ENCODE assay signal across 8 mouse cellular contexts in the genomic region with DNA sequence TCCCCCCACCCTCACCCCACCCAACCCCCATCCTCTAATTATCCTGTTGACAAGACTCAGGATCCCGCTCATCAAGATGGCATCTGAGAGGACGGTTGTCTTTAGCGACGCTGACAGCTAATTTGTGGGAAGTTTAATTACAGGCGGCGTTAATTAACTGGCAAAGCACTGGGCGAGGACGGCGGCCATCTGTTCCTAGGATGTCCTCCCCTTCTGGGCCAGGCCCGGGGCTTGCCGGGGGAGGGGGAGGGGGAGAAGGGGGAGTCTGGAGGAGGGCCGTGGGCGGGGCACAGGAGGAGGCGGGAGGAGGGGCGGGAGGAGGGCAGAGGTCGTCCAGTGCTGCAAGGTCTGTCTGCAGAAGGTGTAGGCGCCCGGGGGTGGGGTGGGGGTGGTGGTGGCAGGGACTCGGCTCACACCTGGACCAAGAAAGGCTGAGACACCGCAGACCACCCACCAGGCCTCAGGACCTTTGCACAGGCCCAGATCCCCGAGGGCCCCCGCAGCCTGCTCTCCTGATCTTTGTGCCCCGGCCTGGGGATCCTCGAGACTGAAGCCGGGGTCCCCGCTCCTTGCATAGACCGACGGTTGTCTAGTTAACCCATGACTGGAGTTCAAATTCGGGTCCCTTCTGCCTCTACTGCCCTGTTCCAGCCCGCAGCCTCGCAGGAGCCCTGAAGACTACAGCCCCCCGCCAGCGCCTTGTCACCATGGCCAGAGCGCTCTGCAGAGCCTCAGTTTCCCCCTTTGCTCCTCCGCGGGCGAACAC. TPM values are rescaled to one million over a fixed set of nuclear protein-coding genes. Genes with fewer than 3 reads are reported as not detected.
DNase-seq lines count a peak whose midpoint lies in the region; ATAC-seq and TF ChIP-seq lines count a peak whose summit lies in the region.

No protein-coding gene starts in this region.

- peaks cover 58% of the 10 kb centered on the region for H3K27me3 ChIP-seq in kidney, embryonic 15.5 days
- H3K27me3 ChIP-seq in forebrain, embryonic 14.5 days (replicated peaks; ENCODE audit: control insufficient read depth, insufficient read depth, low read length): 0 out of 2 replicates have a peak, but pooled peaks cover 7% of the 10 kb centered on the region
- peaks cover 45% of the 10 kb centered on the region for H3K27me3 ChIP-seq in limb, embryonic 14.5 days (ENCODE audit: control insufficient read depth, insufficient read depth, low read length)
- H3K27me3 ChIP-seq in stomach, embryonic 14.5 days (ENCODE audit: control insufficient read depth, insufficient read depth, low read length): peaks cover 32% of the 10 kb centered on the region

- peak; percentile 22; the same call in 1 of the 2 replicates for ATAC-seq in kidney, embryonic 15.5 days (replicated peaks; ENCODE audit: low FRiP score)
- ATAC-seq in forebrain, embryonic 14.5 days: peak; percentile 70
- no peak for ATAC-seq in limb, embryonic 14.5 days (ENCODE audit: low FRiP score, low read depth)
- ATAC-seq in stomach, embryonic 14.5 days (ENCODE audit: insufficient number of reproducible peaks, insufficient read depth, low FRiP score, low read depth): no peak

- peak overlapping the region; percentile 15; the same call in 1 of the 2 replicates for H3K4me3 ChIP-seq in kidney, embryonic 15.5 days (replicated peaks)
- no peak overlapping the region for H3K4me3 ChIP-seq in forebrain, embryonic 14.5 days (ENCODE audit: low read depth, low read length)
- peak overlapping the region; percentile 4; the same call in 1 of the 2 replicates for H3K4me3 ChIP-seq in limb, embryonic 14.5 days (replicated peaks; ENCODE audit: low read length)
- no peak overlapping the region for H3K4me3 ChIP-seq in stomach, embryonic 14.5 days (ENCODE audit: low read depth, low read length)

- WGBS in kidney, embryonic 15.5 days: 7% methylated on average over 32 of the region's 37 CpGs
- WGBS in forebrain, embryonic 14.5 days: 6% methylated on average over 32 of the region's 37 CpGs
- 7% methylated on average over 24 of the region's 37 CpGs for WGBS in limb, embryonic 14.5 days
- 7% methylated on average over 37 of the region's 37 CpGs for WGBS in stomach, embryonic 14.5 days

- no peak for TF ChIP-seq CTCF in brain, embryonic 14.5 days (IDR thresholded peaks at IDR 0.05; ENCODE audit: borderline replicate concordance, extremely low read depth, insufficient read depth, insufficient read length)

- H3K4me1 ChIP-seq in kidney, embryonic 15.5 days: peaks cover 44% of the 10 kb centered on the region
- peaks cover 40% of the 10 kb centered on the region for H3K4me1 ChIP-seq in forebrain, embryonic 14.5 days (ENCODE audit: control insufficient read depth, insufficient read depth, low read length)
- 0 out of 2 replicates have a peak, but pooled peaks cover 4% of the 10 kb centered on the region for H3K4me1 ChIP-seq in limb, embryonic 14.5 days (ENCODE audit: control insufficient read depth, insufficient read depth, low read length)
- H3K4me1 ChIP-seq in stomach, embryonic 14.5 days (ENCODE audit: control insufficient read depth, insufficient read depth, low read length): peaks cover 6% of the 10 kb centered on the region; the same call in 1 of the 2 replicates

- H3K36me3 ChIP-seq in kidney, embryonic 15.5 days: no peaks in the 10 kb centered on the region
- no peaks in the 10 kb centered on the region for H3K36me3 ChIP-seq in forebrain, embryonic 14.5 days (ENCODE audit: control insufficient read depth, insufficient read depth, low read length)
- no peaks in the 10 kb centered on the region for H3K36me3 ChIP-seq in limb, embryonic 14.5 days (ENCODE audit: control insufficient read depth, insufficient read depth, low read length)
- no peaks in the 10 kb centered on the region for H3K36me3 ChIP-seq in stomach, embryonic 14.5 days (ENCODE audit: control insufficient read depth, insufficient read depth, low read length)

- TF ChIP-seq POLR2A in brain, embryonic 14.5 days (IDR thresholded peaks at IDR 0.05; ENCODE audit: borderline replicate concordance, extremely low read depth, insufficient read depth, insufficient read length, poor library complexity, severe bottlenecking): no peak
- TF ChIP-seq POLR2A in limb, embryonic 14.5 days (IDR thresholded peaks at IDR 0.05; ENCODE audit: borderline replicate concordance, extremely low read depth, insufficient read depth, insufficient read length): no peak

- H3K27ac ChIP-seq in kidney, embryonic 15.5 days: no peak overlapping the region
- H3K27ac ChIP-seq in forebrain, embryonic 14.5 days (ENCODE audit: low read depth, low read length): peak overlapping the region; percentile 95
- no peak overlapping the region for H3K27ac ChIP-seq in limb, embryonic 14.5 days (replicated peaks; ENCODE audit: low read depth, low read length)
- H3K27ac ChIP-seq in stomach, embryonic 14.5 days (ENCODE audit: low read length): no peak overlapping the region

- no peaks in the 10 kb centered on the region for H3K9me3 ChIP-seq in kidney, embryonic 15.5 days (replicated peaks)
- H3K9me3 ChIP-seq in forebrain, embryonic 14.5 days (replicated peaks; ENCODE audit: control insufficient read depth, low read length): no peaks in the 10 kb centered on the region
- no peaks in the 10 kb centered on the region for H3K9me3 ChIP-seq in limb, embryonic 14.5 days (ENCODE audit: control insufficient read depth, low read length)
- no peaks in the 10 kb centered on the region for H3K9me3 ChIP-seq in stomach, embryonic 14.5 days (ENCODE audit: control insufficient read depth, low read depth, low read length)

- DNase-seq in kidney, adult 9 months: no peak
- peak; percentile 98 for DNase-seq in brain, embryonic 14.5 days (ENCODE audit: low read depth)
- peak; percentile 98 for DNase-seq in forebrain, embryonic 14.5 days (ENCODE audit: low spot score)
- no peak for DNase-seq in limb, embryonic 14.5 days (ENCODE audit: low spot score)
- no peak for DNase-seq in thymus, postnatal 0 days (ENCODE audit: low spot score)
- no peak for DNase-seq in ovary, postnatal 36 days (ENCODE audit: low spot score)

- no peak overlapping the region for H3K9ac ChIP-seq in kidney, embryonic 15.5 days
- H3K9ac ChIP-seq in forebrain, embryonic 14.5 days (ENCODE audit: low read length): peak overlapping the region; percentile 4; the same call in 1 of the 2 replicates
- H3K9ac ChIP-seq in limb, embryonic 14.5 days (ENCODE audit: low read depth, low read length, severe bottlenecking): no peak overlapping the region
- no peak overlapping the region for H3K9ac ChIP-seq in stomach, embryonic 14.5 days (replicated peaks; ENCODE audit: low read depth, low read length)

- peak overlapping the region; percentile 40 for H3K4me2 ChIP-seq in kidney, embryonic 15.5 days
- peak overlapping the region; percentile 45 for H3K4me2 ChIP-seq in forebrain, embryonic 14.5 days (ENCODE audit: low read length)
- H3K4me2 ChIP-seq in limb, embryonic 14.5 days (replicated peaks; ENCODE audit: low read depth, low read length, severe bottlenecking): no peak overlapping the region
- H3K4me2 ChIP-seq in stomach, embryonic 14.5 days (replicated peaks; ENCODE audit: low read depth, low read length): peak overlapping the region; percentile 18; the same call in 1 of the 2 replicates

RNA-seq across cellular contexts. Expression of a gene that starts 2.3 kb away (rescaled TPM):
- not detected in 2 replicates for polyA plus RNA-seq in kidney, embryonic 15.5 days (2015; fragmentation: Nextera tagmentation; extraction: Ambion mirVana)
- 0.05 TPM in 1 of 2 replicates, not detected in the other for polyA plus RNA-seq in brain, embryonic 14.5 days (2012; rRNA removed)
- polyA plus RNA-seq in forebrain, embryonic 14.5 days (2014; fragmentation: Nextera tagmentation; extraction: Ambion mirVana): 0.14 TPM in 1 of 2 replicates, not detected in the other
- polyA plus RNA-seq in limb, embryonic 14.5 days (2012; rRNA removed): not detected in 2 replicates
- 0.17 TPM in 1 of 2 replicates, not detected in the other for polyA plus RNA-seq in limb, embryonic 14.5 days (2014; fragmentation: Nextera tagmentation; extraction: Ambion mirVana)
- not detected in 2 replicates for polyA plus RNA-seq in stomach, embryonic 14.5 days (2014; fragmentation: Nextera tagmentation; extraction: Ambion mirVana)
- polyA plus RNA-seq in thymus, postnatal 0 days (2015; fragmentation: Nextera tagmentation; extraction: Ambion mirVana): not detected in 2 replicates

RNA-seq across cellular contexts. Expression of a gene that starts 33.6 kb away (rescaled TPM):
- polyA plus RNA-seq in kidney, embryonic 15.5 days (2015; fragmentation: Nextera tagmentation; extraction: Ambion mirVana): 81.5 and 95.6 TPM in 2 replicates
- polyA plus RNA-seq in brain, embryonic 14.5 days (2012; rRNA removed): 1,311 and 1,669 TPM in 2 replicates
- polyA plus RNA-seq in forebrain, embryonic 14.5 days (2014; fragmentation: Nextera tagmentation; extraction: Ambion mirVana): 248 and 319 TPM in 2 replicates
- polyA plus RNA-seq in limb, embryonic 14.5 days (2012; rRNA removed): 483 and 667 TPM in 2 replicates
- 116 and 131 TPM in 2 replicates for polyA plus RNA-seq in limb, embryonic 14.5 days (2014; fragmentation: Nextera tagmentation; extraction: Ambion mirVana)
- 111 and 115 TPM in 2 replicates for polyA plus RNA-seq in stomach, embryonic 14.5 days (2014; fragmentation: Nextera tagmentation; extraction: Ambion mirVana)
- 24.2 and 29.9 TPM in 2 replicates for polyA plus RNA-seq in thymus, postnatal 0 days (2015; fragmentation: Nextera tagmentation; extraction: Ambion mirVana)

RNA-seq across cellular contexts. Expression of a gene that starts 44.3 kb away (rescaled TPM):
- 1.2 and 1.4 TPM in 2 replicates for polyA plus RNA-seq in kidney, embryonic 15.5 days (2015; fragmentation: Nextera tagmentation; extraction: Ambion mirVana)
- polyA plus RNA-seq in brain, embryonic 14.5 days (2012; rRNA removed): 2.9 and 3.1 TPM in 2 replicates
- 0.36 and 0.57 TPM in 2 replicates for polyA plus RNA-seq in forebrain, embryonic 14.5 days (2014; fragmentation: Nextera tagmentation; extraction: Ambion mirVana)
- polyA plus RNA-seq in limb, embryonic 14.5 days (2012; rRNA removed): 7.7 and 8.7 TPM in 2 replicates
- 5.7 and 9.1 TPM in 2 replicates for polyA plus RNA-seq in limb, embryonic 14.5 days (2014; fragmentation: Nextera tagmentation; extraction: Ambion mirVana)
- 11.9 and 13.1 TPM in 2 replicates for polyA plus RNA-seq in stomach, embryonic 14.5 days (2014; fragmentation: Nextera tagmentation; extraction: Ambion mirVana)
- polyA plus RNA-seq in thymus, postnatal 0 days (2015; fragmentation: Nextera tagmentation; extraction: Ambion mirVana): 0.98 and 1.7 TPM in 2 replicates

Comparison
In these comparisons a context has a peak if more than half of its experiments do, and no peak if none do; other contexts are left out.
1. ATAC-seq: peak in kidney, embryonic 15.5 days (single experiment) and forebrain, embryonic 14.5 days (single experiment); none in limb, embryonic 14.5 days (single experiment) and stomach, embryonic 14.5 days (single experiment).
2. H3K4me3 ChIP-seq: peak in kidney, embryonic 15.5 days (single experiment) and limb, embryonic 14.5 days (single experiment); none in forebrain, embryonic 14.5 days (single experiment) and stomach, embryonic 14.5 days (single experiment).
3. DNase-seq: peak in brain, embryonic 14.5 days (single experiment) and forebrain, embryonic 14.5 days (single experiment); none in kidney, adult 9 months (single experiment), limb, embryonic 14.5 days (single experiment), thymus, postnatal 0 days (single experiment) and ovary, postnatal 36 days (single experiment).